Comparison of ENCODE assay signal across 17 mouse cellular contexts in genomic region chr13:46976532-46976931, GRCm38 (mm10). TPM values are rescaled to one million over a fixed set of nuclear protein-coding genes. Genes with fewer than 3 reads are reported as not detected.
DNase-seq lines count a peak whose midpoint lies in the region; ATAC-seq and TF ChIP-seq lines count a peak whose summit lies in the region.
"Had no signal": no experiment of that assay in that cellular context is flagged by ENCODE, and none has a peak within 500 bp of the region (broad histone marks: within the 10 kb centered on the region; RNA-seq: fewer than 3 reads in every experiment).

No protein-coding gene starts in this region.

- 0 out of 2 replicates have a peak, but pooled peaks cover 3% of the 10 kb centered on the region for H3K4me1 ChIP-seq in hindbrain, embryonic 11.5 days (replicated peaks; ENCODE audit: control insufficient read depth, insufficient read depth, low read length)
- peaks cover 4% of the 10 kb centered on the region; the same call in 1 of the 2 replicates for H3K4me1 ChIP-seq in hindbrain, embryonic 16.5 days (ENCODE audit: control insufficient read depth, insufficient read depth, low read depth, low read length)
- H3K4me1 ChIP-seq in hindbrain, postnatal 0 days (ENCODE audit: insufficient read depth, low read length), result no peaks in the 10 kb centered on the region

- 94% methylated on average over 7 of the region's 7 CpGs for WGBS in hindbrain, embryonic 11.5 days
- 90% methylated on average over 7 of the region's 7 CpGs for WGBS in hindbrain, embryonic 16.5 days
- 94% methylated on average over 7 of the region's 7 CpGs for WGBS in hindbrain, postnatal 0 days

- H3K4me3 ChIP-seq in hindbrain, embryonic 11.5 days (ENCODE audit: low read depth, low read length), result no peak overlapping the region
- H3K4me3 ChIP-seq in hindbrain, embryonic 16.5 days (ENCODE audit: low read length), result no peak overlapping the region
- H3K4me3 ChIP-seq in hindbrain, postnatal 0 days (ENCODE audit: low read length), result no peak overlapping the region
- H3K4me3 ChIP-seq: heart, embryonic 12.5 days; limb, embryonic 13.5 days had no signal

- no peak for ATAC-seq in hindbrain, embryonic 11.5 days (ENCODE audit: low FRiP score)
- ATAC-seq in hindbrain, embryonic 16.5 days, result no peak
- ATAC-seq in hindbrain, postnatal 0 days, result no peak
- ATAC-seq: forebrain, embryonic 16.5 days had no signal

- H3K9ac ChIP-seq in hindbrain, embryonic 11.5 days (ENCODE audit: low read depth, low read length), result no peak overlapping the region
- no peak overlapping the region for H3K9ac ChIP-seq in hindbrain, embryonic 16.5 days (ENCODE audit: low read depth, low read length)
- no peak overlapping the region for H3K9ac ChIP-seq in hindbrain, postnatal 0 days (replicated peaks; ENCODE audit: low read length)
- H3K9ac ChIP-seq: heart, embryonic 12.5 days; limb, embryonic 13.5 days had no signal

- no peak overlapping the region for H3K4me2 ChIP-seq in hindbrain, embryonic 11.5 days (replicated peaks; ENCODE audit: low read depth, low read length)
- no peak overlapping the region for H3K4me2 ChIP-seq in hindbrain, embryonic 16.5 days (ENCODE audit: low read length)
- no peak overlapping the region for H3K4me2 ChIP-seq in hindbrain, postnatal 0 days (ENCODE audit: low read depth, low read length)
- H3K4me2 ChIP-seq: heart, embryonic 12.5 days; limb, embryonic 13.5 days had no signal

- TF ChIP-seq CTCF in hindbrain, postnatal 0 days (IDR thresholded peaks at IDR 0.05; ENCODE audit: low read depth), result peak; percentile 25

- DNase-seq in hindbrain, embryonic 11.5 days (ENCODE audit: low spot score), result no peak
- DNase-seq in lung, postnatal 36 days, result peak; percentile 45
- DNase-seq in lung, postnatal 14 days, result no peak
- DNase-seq in ES-CJ7 (ENCODE audit: low read depth, low spot score), result peak; percentile 29
- no peak for DNase-seq in hindbrain, postnatal 0 days (ENCODE audit: low spot score)
- no peak for DNase-seq in right cerebral cortex, postnatal 25 days
- DNase-seq: cerebellum, postnatal 10 days; gastrocnemius, postnatal 14 days; heart, postnatal 4 days; kidney, adult 8-10 months; kidney, postnatal 4 days; layer of hippocampus, postnatal 36 days; lung, adult 18-20 months had no signal

- H3K27ac ChIP-seq in hindbrain, embryonic 11.5 days (ENCODE audit: low read depth, low read length), result peak overlapping the region; percentile 75; the same call in 1 of the 2 replicates
- no peak overlapping the region for H3K27ac ChIP-seq in hindbrain, embryonic 16.5 days (ENCODE audit: low read depth, low read length)
- no peak overlapping the region for H3K27ac ChIP-seq in hindbrain, postnatal 0 days
- H3K27ac ChIP-seq: limb, embryonic 13.5 days had no signal

- H3K27me3 ChIP-seq in hindbrain, embryonic 11.5 days (ENCODE audit: control insufficient read depth, insufficient read depth, low read length), result no peaks in the 10 kb centered on the region
- no peaks in the 10 kb centered on the region for H3K27me3 ChIP-seq in hindbrain, embryonic 16.5 days (replicated peaks; ENCODE audit: control insufficient read depth, insufficient read depth, low read length)
- H3K27me3 ChIP-seq in hindbrain, postnatal 0 days (ENCODE audit: insufficient read depth, low read length), result no peaks in the 10 kb centered on the region
- H3K27me3 ChIP-seq: heart, embryonic 12.5 days; limb, embryonic 13.5 days had no signal

- H3K9me3 ChIP-seq in hindbrain, embryonic 11.5 days (ENCODE audit: control insufficient read depth, low read length), result no peaks in the 10 kb centered on the region
- no peaks in the 10 kb centered on the region for H3K9me3 ChIP-seq in hindbrain, embryonic 16.5 days (ENCODE audit: control insufficient read depth, low read length)
- H3K9me3 ChIP-seq in hindbrain, postnatal 0 days (ENCODE audit: low read length), result no peaks in the 10 kb centered on the region
- H3K9me3 ChIP-seq: heart, embryonic 12.5 days; limb, embryonic 13.5 days had no signal

- no peaks in the 10 kb centered on the region for H3K36me3 ChIP-seq in hindbrain, embryonic 11.5 days (ENCODE audit: control insufficient read depth, insufficient read depth, low read length)
- H3K36me3 ChIP-seq in hindbrain, embryonic 16.5 days (ENCODE audit: control insufficient read depth, insufficient read depth, low read length), result no peaks in the 10 kb centered on the region
- no peaks in the 10 kb centered on the region for H3K36me3 ChIP-seq in hindbrain, postnatal 0 days (ENCODE audit: insufficient read depth, low read length)
- H3K36me3 ChIP-seq: heart, embryonic 12.5 days; limb, embryonic 13.5 days had no signal

RNA-seq across cellular contexts. Expression of gene Nhlrc1, which starts 38.1 kb away (rescaled TPM):
- 5.7 and 6.8 TPM in 2 replicates for polyA plus RNA-seq in hindbrain, embryonic 11.5 days (2014; fragmentation: Nextera tagmentation; extraction: Ambion mirVana)
- polyA plus RNA-seq in hindbrain, embryonic 16.5 days (2015; fragmentation: Nextera tagmentation; extraction: Ambion mirVana), result 17.8 and 18.2 TPM in 2 replicates
- total RNA-seq in hindbrain, postnatal 0 days (2014; rRNA removed), result 15.1 and 22.4 TPM in 2 replicates
- polyA plus RNA-seq in hindbrain, postnatal 0 days (2015; fragmentation: Nextera tagmentation; extraction: Ambion mirVana), result 13.0 and 14.1 TPM in 2 replicates

RNA-seq across cellular contexts. Expression of gene Kif13a, which starts 46.9 kb away (rescaled TPM):
- polyA plus RNA-seq in hindbrain, embryonic 11.5 days (2014; fragmentation: Nextera tagmentation; extraction: Ambion mirVana), result 14.5 and 17.4 TPM in 2 replicates
- polyA plus RNA-seq in hindbrain, embryonic 16.5 days (2015; fragmentation: Nextera tagmentation; extraction: Ambion mirVana), result 8.0 and 8.9 TPM in 2 replicates
- 21.6 and 48.7 TPM in 2 replicates for total RNA-seq in hindbrain, postnatal 0 days (2014; rRNA removed)
- 11.6 and 13.3 TPM in 2 replicates for polyA plus RNA-seq in hindbrain, postnatal 0 days (2015; fragmentation: Nextera tagmentation; extraction: Ambion mirVana)

Comparison
In these comparisons a context has a peak if more than half of its experiments do, and no peak if none do; other contexts are left out.
1. DNase-seq: peak in lung, postnatal 36 days (single experiment) and ES-CJ7 (single experiment); none in hindbrain, embryonic 11.5 days (single experiment), lung, postnatal 14 days (single experiment), hindbrain, postnatal 0 days (single experiment) and right cerebral cortex, postnatal 25 days (single experiment).